Mouse (Mus musculus) intestine, embryonic 16.5 days (tissue): ENCODE measurements at regions not wholly inside any gene's neighbourhood (a gene's known extent, or its start where the extent isn't known, plus 50 kb on each side); places are given as distances from the start of the nearest gene placed in this dataset. TPM values are rescaled to one million over a fixed set of nuclear protein-coding genes. Genes with fewer than 3 reads are reported as not detected.

Source experiments
- microRNA-seq: library from miRNA; unstranded; fragments of <30 nt; microRNA quantifications from one replicate; pipeline ENCODE4, GENCODE M21; 2016

Small RNA genes lying in the stretch of these regions (microRNA-seq; reads per million reads assigned to microRNA genes)
- not detected for gene Mir8099-2
